Mouse (Mus musculus) left cerebral cortex, adult 18-20 months (tissue): ENCODE data around the gene Nxn. TPM values are rescaled to one million over a fixed set of nuclear protein-coding genes. Genes with fewer than 3 reads are reported as not detected.

ENCODE experiments used
- DNase-seq, 2 experiments: peaks; one replicate each; pipeline ENCODE4 v3.0.0; 2021 to 2022; ENCODE audit warnings: low spot score in 2 of 2, mixed read lengths in 1 of 2
- total RNA-seq, 2 experiments: library from RNA; stranded (reverse); gene quantifications; 2 replicates each; pipeline ENCODE4 v1.2.3; 2021

The Nxn gene
- total RNA-seq, 2 experiments from 2014 or later = 8.7 to 11.9 TPM

DNA sequence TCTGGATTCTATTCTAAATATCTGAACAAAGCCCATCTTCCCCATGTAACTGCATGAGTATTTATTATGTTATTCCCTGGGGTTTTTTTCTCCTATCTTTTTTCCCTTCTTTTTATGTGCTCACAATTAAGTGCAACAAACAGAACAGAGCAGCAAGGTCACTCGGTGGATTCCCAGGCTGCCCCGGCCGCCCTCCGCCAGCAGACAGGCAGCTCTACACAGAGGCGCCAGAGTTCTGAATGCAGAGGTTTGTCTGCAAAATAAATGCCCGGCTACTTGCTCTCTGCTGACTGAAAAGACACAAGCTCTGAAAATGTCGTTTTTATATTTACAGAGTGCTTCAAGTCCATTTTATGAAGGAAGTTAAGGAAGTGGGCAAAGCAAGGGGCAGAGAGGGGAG is 131.4 kb downstream of the Nxn start:
- no peak for DNase-seq

DNA sequence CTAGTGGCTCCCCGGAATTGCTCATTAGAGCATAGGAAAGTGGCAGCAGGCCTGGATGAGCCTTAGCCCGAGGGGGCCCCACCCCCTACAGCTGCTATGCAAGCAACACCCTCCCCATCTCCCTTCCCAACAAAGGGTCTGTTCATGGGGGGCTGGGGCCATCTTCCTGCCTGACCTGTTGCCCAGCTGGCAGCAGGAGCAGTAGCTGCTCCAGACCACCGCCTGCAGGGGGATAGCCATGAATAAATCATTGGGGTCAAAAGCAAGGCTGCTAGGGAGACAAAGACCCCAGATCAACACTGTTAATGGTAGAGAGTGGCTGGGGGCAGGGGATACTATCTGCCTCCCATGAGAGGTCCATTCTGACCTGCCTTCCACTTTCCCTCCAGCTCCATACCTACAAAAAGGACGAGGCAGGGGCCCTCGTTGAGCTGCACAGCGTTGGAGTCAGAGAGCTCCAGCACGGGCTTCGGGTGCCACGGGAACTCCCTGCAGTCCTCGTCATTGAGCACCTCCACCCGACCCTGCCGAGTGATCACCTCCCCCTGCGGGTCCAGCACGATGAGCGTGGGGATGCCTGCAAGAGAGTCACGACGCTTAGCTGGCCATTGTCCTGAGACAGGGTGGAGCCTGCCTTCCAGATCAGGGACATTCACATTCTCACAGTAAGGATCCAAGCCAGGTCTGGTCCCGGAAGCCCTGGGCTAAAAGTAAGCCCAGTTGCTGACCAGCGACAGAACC is 136.2 kb downstream of the Nxn start:
- no peak for DNase-seq

DNA sequence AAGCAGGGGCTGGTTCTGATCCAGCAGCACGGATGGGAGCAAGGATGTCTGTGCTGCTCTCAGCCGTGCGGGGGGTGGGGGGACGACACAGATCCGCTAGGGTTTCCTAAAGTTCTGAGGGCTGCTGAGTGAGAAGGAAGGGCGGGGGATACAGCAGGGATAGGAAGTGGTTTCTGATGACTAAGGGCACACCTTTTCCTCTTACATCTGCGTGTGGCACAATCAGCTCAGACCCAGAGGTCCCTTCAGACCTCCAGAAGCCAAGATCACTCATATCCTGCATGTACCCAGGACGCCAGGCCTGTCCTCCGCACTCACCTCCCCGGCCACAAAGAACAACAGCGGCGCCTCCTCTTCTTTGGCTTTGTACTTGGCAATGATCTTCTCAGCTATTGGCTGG is 137.7 kb downstream of the Nxn start:
- no peak for DNase-seq

DNA sequence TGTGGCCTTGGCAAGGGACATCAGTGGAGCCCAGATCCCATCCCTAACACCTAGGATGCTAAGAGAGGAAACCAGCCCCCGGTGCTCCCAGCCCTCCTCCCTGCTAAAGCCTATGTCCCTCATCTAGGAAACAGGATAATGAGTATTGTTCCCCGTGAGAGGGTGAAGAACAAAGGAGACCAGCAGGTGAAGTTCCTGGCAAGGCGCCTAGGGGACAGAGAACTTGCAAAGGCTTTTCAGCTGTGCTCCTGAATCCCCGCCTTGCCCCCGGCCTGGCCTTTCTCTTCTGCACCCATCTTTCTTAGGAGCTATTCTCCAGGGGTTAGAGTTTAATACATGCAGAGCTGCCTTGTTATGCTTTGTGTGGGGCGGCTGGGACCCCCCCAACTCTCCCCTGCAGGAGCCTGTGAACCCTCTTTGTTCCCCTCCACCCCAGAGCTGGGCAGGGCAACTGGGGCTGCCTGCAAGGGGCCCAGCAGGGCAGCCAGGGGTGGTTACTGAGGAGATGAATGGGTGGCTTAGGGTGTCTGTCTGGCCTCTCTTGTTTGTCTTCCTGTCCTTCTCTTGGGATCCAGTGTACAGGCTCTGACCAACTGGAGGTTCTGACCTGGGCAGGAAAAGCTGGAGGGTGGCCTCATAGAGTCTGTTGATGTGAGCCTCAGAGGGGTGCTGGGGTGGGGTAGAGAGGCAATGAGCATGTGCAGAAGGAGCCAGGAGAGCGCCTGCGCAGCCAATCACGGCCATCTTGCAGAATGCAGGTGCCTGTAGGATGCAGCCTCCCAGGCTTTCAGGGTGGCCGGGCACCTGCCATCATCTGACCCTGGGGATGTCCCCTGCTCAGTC is 138.5 kb downstream of the Nxn start:
- no peak for DNase-seq

GRCm38 (mm10) chr11:76258511-76258910 is 140.4 kb downstream of the Nxn start:
- no peak for DNase-seq

DNA sequence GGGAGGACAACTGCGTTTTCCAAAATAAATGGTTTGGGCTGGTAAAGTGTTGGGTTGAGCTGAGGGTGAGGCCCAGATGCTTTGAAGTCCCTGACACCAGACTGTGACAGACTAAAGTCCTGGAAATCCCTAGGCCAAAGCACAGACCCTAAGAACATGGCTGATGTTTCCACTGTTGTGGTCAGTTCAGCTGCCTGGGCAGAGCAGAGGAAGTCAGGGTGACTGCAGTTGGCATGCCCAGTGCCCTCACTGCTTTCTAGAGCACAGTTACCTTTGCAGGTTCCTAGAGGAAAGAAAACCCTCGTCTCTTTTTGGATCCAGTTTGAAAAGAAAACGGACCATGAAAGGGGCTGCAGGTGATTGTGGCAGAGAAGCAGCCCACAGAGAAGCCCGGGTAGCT is 141.6 kb downstream of the Nxn start:
- no peak for DNase-seq

GRCm38 (mm10) chr11:76256129-76256528 is 142.8 kb downstream of the Nxn start:
- no peak for DNase-seq

DNA sequence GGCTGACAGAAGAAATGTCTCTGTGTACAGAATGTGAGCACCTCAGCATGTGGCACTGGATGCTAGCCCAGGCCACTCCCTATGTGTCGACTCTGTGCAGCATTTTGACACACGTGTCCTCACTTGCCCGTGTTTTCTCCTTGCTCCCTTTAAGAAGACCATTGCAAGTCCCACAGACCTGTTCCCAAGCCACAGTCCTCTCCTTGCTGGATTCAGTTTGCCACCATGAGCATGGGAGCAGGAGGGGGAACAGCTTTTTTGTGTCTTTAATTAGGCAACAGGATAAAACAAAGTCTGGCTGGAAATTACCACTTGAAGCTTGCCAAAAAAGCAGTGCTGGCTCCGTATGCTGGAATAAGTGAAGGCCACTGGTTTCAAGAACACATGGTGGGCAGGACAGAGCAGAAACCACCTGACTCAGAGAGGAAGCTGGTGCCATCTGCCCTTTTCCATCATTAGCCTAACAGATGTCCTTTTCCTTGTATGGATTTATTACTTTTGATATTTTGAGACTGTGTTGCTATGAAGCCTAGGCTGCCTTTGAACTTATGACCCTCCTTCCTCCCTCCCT is 143.4 kb downstream of the Nxn start:
- peak in 1 of 2 experiments; percentile 11 for DNase-seq

DNA sequence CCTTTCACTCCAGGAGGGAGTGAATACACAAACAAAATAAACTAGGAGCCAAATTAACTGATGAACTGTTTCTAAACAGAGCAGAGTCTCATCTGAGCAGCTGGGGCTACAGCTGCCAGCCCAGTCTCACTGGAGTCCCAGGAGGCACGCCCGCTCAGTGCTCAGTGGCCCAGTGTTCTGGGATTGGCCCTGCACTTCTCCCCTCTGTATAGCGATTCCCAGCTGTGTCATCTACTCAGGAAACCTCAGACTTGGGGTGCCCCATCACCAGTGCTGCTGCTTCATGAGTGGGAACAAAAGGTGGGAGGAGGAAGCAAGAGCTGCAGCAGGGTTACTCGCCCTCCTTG is 145.0 kb downstream of the Nxn start:
- DNase-seq = no peak

DNA sequence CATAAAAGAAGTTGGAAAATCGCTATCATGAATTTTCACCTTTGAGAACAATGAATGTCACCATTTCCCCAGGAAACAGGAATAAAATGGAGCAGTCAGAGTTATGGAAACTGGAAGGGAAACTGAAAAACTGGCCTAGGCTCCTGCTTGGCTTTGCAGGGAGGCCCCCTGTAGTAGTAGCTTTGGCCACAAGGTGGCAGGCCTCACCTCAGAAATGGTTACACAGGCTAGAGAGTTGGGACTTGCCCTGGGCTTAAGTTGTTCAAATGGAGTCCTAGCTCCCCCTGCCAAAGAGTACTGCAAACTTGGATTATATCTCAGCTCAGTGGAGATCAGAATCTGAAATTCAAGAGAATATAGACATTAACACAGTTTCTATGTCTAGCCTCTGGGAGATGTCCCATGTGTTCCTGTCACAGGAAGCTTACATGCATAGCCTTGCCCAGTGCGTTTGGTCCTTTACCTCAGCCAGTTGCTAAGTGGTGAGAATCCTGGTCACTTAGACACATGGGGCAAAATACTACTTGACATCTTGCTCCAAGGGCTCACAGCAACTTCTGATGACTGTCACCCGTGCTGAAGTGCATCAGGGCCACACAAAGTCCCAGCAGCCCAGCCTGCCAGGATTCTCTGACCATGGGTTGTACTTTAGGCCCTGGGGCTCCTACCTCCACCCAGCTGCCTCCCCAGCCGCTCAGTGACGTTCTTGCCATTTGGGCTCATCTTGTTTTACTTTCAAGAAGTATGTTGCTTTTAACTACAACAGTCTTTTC is 145.6 kb downstream of the Nxn start:
- peak; percentile 83 to 88 for DNase-seq

- DNase-seq = no peak
Observed at GRCm38 (mm10) chr11:76252036-76252435, 146.9 kb downstream of the Nxn start.

- DNase-seq = no peak
Observed at GRCm38 (mm10) chr11:76247239-76247638, 151.7 kb downstream of the Nxn start.

DNA sequence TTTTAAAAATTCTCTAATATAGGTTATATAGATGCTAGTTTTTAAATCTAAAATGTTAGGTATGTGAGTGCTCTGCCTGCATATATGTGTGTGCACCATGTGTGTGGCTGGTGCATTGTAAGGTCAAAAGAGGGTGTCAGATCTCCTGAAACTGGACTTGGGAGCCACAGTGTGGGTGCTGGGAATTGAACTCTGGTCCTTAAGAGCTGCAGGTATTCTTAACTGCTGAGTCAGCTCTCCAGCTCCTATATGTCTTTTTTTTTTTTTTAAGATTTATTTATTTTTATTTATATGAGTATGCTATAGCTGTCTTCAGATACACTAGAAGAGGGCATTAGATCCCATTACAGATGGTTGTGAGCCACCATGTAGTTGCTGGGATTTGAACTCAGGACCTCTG is 152.5 kb downstream of the Nxn start:
- DNase-seq = no peak

GRCm38 (mm10) chr11:76243811-76244546 is 155.0 kb downstream of the Nxn start:
- DNase-seq = no peak

DNA sequence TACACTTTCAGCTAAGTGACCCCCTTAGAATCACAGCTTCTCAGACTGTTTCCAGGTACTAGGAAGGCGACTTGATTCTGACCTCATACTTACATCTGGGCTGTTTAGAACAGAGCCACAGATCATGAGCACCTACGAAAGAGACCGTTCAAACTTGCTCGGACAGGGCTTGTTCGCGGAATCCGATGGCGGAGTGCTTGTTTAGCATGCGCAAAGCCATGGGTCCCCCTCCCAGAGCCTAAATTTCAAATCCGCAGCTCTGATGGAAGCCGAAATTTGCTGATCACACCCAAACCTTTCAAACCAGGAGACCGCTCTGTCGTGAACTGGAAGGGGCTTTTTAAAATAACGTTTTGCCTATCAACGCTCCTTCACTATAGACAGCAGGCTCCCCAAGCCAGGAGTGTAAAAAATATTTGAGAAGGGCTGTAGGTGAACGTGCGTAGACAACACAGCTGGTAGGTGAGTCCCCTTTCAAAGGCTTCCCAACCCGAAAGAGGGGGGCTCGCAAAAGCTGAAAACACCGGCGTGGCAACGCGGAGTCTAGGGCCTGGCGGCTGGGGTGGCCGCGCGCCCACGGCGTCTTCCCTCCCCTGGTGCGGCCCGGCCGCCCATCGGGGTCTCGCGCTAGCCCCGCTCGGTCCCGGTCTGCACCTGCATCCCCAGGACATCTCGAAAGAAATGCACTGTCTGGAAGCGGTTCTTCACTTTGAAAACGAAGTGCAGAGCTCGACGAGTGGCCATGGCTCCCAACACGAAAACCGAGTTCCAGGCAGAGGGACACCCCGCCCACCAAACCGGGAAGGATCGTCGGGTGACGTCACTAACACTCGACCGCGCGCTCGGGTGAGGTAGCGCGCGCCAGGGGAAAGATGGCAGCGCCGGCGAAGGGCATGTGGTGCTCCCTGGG is 155.8 kb downstream of the Nxn start, which contains the start of the genes Mrm3 and Glod4:
TSS of gene Mrm3 (plus strand) at position 815 of the 910 bp plus-strand sequence.
TSS of gene Glod4 (minus strand) at position 825 of the 910 bp plus-strand sequence.
- DNase-seq = peak; percentile 94 to 95

DNA sequence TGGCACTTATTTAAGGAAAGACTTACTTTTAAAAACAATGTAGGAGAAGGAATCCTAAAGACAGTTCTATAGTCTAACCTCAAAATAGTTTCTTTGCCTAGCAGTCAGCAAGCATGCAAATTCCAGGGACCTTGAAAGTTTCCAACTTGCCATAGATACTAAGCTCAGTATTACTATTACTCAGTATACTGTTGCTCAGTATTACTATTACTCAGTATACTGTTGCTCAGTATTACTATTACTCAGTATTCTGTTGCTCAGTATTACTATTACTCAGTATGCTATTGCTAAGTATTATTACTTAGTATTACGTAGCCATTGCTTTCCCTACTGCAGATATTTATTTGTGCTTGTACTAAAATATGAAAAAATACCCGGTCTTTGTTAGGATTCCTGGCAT is 159.2 kb downstream of the Nxn start:
- DNase-seq = no peak

GRCm38 (mm10) chr11:76236136-76236535 is 162.8 kb downstream of the Nxn start:
- DNase-seq = no peak

- DNase-seq = no peak
Observed at GRCm38 (mm10) chr11:76225051-76225450, 173.9 kb downstream of the Nxn start.

DNA sequence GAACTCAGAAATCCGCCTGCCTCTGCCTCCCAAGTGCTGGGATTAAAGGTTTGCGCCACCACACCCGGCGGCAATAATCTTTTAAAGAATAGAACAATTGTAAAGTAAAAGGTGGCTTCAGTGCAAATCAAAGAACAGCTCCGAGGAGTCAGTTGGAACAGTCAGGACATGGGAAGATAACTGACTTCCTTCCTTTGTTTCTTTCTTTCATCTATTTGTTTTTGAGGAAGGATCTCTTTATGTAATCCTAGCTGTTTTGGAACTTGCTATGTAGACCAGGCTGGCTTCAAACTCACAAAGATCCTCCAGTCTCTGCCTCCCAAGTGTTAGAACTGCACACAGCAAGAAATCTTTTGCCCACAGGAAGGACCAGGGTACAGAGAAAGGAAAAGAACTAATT is 174.3 kb downstream of the Nxn start:
- DNase-seq = no peak

- peak; percentile 97 to 99 for DNase-seq
Observed at GRCm38 (mm10) chr11:76217390-76217800, 181.5 kb downstream of the Nxn start, which contains the start of the genes Dbil5 and Gemin4. Dbil5 (plus strand) TSS chr11:76217608. Gemin4 (minus strand) TSS chr11:76217664.
